Mouse (Mus musculus): Measurements from ENCODE around the gene Slc30a7.

GRCm38 (mm10) chr3:115953088-115953487 is 54.1 kb downstream of the Slc30a7 start:
- TF ChIP-seq CTCF (IDR thresholded peaks at IDR 0.05; ENCODE audit: low read depth, low read length) (no peak), POLR2A (IDR thresholded peaks at IDR 0.05; ENCODE audit: extremely low read depth, insufficient read depth, low read length) (no peak)
